Mouse (Mus musculus) gastrocnemius, adult 8-10 months (tissue): ENCODE measurements around the gene Tmem156. TPM values are rescaled to one million over a fixed set of nuclear protein-coding genes. Genes with fewer than 3 reads are reported as not detected.

ENCODE experiments used
- DNase-seq, 2 experiments: peaks; one replicate each; pipeline ENCODE4 v3.0.0; 2022; ENCODE audit warnings: low spot score in 2 of 2
- total RNA-seq, 4 experiments: library from RNA; stranded (reverse); gene quantifications; 2 replicates each; pipeline ENCODE4 v1.2.4; 2022

Gene Tmem156
- total RNA-seq, 4 experiments from 2014 or later, result 0.25 TPM; not detected in 3

DNA sequence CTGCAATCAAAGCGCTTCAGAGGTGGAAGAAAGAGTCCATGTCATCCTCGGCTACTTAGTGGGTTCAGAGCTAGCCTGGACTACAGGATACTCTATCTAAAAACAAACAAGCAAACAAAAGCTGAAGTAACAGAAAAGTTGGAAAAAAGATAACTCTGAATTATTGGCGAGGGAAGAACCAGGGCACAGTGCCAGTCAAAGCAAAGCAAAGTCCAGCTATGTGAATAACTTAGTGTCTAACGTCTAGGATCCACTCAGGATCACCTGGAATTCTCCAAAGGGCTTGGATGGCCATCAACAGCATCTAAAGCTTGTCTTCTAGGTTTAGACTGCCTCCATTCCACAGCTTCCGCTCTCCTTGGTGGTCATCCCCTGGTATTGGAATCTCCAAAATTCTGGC is 5.5 kb upstream of the Tmem156 start:
- no peak for DNase-seq

DNA sequence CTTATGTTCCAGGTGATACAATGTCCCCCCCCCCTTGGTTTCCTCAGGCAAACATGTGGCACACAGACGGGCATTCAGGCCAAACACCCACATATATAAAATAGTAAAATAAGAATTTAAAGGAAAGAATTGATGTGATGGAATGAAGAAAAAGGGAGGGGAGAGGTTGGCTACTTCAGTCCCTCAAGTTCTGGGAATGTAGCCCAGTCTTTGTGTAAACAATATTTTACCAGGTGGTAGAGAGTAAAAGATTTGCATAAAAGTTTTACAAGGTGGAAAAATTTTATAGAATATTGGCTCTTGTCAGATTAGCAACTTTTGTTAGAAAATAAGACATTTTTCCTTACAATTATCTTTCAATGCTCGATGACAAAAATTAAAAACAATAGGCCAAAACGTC is 4.9 kb upstream of the Tmem156 start:
- DNase-seq, result no peak

DNA sequence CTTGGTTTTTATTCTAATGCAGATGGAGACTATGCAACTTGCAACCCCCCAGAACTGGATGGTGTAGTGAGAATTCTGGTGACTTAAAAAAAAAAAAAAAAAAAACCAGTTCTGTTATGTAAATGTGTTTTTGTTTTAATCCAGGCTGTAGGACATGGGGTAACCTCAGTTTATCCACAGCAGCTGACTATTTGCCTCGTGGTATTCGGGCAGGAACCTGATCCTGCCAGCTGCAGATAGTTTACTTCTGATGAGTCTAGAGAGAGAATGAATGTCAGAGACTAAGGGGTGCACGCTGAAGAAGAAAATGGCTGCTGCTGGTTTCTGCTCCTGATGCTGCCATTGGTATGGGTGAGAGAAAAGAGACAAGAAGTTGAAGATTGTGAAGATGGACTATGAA is 4.2 kb upstream of the Tmem156 start:
- no peak for DNase-seq

DNA sequence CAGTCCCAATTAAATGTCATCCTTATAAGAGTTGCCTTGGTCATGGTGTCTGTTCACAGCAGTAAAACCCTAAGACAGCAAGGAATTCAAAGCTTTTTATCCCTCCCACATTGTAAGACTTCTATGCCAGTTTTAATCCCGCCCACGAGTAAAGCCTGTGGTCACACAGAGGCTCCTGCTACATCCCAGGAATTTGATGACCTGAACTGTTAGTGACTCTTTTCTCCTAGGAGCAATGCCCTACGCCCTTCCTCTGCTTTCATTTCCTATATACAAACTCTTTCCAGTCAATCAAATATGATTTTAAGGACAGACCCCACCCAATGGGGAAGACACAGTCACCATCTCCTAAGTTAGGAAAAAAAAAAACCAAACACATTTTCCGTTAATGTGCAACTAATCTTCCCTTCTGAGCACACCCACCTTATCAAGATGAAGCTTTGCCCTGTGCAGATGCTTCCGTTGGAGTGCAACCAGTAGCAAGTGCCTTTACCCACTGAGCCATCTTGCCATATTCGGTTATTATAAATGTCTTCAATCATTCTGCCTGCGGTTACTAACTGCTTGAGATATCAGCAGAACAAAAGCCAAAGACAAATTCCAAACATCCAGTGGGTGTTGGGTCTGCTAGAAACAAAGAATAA is 3.1 kb upstream of the Tmem156 start:
- DNase-seq, result no peak

DNA sequence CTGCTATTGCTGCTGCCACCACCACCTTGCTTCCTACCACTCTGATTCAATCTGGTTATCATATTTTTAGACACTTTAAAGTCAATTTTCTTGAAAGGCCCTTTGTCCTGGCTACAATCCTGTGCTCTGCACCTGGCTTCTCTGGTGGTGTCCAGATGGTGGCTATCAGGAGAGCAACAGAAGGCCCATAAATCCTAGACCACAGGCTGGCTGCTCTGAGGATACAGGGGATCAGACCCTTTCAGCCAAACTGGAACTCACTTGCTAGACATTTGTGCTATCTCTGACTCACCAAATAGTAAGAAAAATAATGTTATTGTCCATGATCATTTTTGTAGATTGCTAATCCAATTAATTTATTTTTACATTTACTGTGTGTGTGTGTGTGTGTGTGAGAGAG is 1.8 kb upstream of the Tmem156 start:
- DNase-seq, result no peak

DNA sequence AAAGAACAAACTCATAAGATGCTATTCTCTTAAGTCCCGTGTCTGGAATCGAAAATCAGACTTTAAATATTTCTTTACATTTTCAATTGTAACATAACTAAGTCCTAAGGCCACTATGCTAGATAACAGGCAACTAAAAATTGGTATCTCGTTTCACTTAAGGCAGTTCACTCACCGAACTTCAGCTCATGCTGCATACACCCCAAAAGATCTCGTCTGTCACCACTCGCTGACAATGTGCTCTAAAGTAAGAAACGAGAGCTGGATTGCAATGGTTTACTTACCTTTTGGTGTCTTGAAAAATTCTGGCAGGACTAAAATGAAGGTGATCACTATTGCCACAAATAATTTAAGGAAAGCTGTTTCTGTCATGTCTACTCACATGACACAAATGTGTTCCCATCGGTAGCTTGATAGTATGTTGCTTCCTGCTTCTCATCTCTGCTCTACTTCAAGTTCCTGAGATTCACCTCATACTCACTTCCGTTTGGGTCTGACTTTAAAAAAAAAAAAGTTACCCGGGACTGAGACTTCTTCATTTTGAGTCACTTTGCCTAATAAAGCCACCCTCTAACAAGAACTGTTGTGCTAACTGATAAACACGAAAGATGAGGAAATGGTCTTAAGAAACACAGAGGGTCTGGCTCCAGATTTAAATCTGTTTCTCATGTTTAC is 611 bp downstream of the Tmem156 start:
- DNase-seq, result no peak

DNA sequence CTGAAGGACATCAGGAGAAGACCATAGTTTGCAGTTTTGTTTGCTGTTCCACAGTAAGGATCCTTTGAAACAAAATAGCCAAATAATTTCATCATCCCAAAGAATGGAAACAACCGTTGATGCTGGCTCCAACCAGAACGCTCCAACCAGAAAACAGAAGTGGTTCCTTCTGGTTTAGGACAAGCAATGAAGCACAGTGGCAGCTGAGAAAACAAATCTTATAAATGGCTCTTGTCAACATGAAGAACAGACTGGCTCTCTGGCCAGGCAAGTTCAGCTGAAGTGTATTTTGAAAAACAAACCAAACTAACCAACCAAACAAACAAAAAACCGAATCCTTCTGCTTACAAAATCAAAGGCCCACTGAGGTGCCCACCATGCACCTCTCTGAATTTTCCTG is 2.2 kb downstream of the Tmem156 start:
- DNase-seq, result no peak

DNA sequence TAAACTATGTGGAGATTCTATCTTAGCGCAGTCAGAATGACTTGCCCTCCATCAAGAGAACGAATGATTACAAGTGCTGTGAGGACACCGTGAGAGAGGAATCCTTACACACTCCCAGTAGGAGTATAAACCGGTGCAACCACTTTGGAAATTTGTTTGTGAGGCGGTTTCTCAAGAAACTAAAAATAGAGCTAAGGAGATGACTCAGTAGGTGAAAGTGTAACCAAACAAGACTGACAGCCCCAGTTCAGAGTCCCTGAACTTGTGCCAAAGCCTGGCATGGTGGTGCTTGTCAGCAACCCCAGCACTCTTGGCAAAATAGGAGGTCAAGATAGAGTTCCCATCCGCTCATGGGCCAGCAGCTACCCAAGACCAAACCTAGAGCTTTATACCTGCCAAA is 5.4 kb downstream of the Tmem156 start:
- DNase-seq, result peak; percentile 63 to 87

DNA sequence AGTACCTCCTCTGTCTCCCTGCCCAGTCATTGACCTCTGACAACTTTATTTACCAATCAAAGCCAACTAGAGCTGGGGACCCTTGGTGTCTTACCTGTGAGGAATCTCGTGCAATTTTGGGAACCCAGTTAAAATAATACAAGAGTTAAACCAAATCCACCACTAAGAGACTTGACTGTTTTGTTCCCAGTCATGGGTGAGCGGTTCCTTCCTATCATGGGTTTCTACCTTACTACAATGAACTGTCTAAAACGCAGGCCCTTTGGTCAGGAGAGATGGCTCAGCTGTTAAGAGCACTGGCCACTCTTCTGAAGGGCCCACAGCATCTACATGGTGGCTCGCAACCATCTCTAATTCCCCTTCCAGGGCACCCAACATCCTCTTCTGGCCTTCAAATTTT is 10.1 kb downstream of the Tmem156 start:
- DNase-seq, result no peak

DNA sequence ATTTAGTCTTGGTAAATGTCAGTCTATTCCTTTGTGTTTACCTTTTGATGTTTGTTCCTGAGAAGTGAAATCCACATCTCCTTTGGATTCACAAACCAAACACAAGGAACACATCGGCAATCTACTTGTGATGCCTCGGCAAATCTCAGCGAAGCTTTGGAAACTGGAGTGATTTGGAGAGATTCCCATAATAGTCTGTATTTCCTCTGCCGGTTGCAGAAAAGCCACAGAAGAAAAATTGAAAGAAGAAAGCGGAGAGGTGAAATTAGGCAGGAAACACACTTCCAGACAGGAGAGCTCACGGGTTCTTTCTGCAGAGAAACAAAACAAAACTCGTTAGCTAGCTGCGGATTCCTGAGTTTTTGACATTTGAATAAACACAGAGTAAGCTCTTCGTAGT is 12.1 kb downstream of the Tmem156 start:
- DNase-seq, result no peak

DNA sequence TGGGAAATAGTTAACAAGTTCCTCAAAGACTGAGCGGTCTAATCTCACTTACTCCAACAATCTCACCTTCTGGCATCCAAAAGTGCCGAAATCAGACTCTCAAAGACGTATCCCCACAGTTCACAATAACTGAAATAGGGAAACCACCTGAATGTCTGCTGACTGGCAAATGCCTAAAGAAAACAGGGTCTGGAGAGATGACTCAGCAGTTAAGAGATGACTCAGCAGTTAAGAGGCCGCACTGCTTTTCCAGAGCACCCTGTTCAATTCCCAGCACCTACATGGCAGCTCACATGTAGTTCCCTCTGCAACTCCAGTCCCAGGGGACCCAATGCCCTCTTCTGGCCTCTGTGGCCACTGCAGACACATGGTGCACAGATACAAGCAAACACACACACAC is 13.9 kb downstream of the Tmem156 start:
- DNase-seq, result no peak

DNA sequence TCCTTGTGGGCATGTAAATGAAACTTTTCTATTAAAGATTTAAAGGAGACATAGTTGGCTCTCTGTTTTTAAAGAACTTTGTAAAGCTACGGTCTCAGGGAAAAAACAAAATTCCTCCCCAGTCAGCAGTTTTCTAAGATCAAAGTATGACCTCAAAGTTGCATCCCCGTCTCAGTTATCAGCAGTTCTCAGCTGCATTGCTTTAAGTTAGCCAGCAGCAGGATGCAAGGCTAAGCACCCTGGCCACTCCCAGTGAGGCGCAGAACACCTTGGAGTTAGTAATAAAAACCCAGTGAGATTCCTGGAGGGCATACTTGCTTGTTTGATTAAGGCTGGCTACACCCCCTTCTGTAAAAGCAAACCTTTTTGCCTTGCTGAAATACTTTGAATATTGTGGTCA is 15.2 kb downstream of the Tmem156 start:
- DNase-seq, result no peak

DNA sequence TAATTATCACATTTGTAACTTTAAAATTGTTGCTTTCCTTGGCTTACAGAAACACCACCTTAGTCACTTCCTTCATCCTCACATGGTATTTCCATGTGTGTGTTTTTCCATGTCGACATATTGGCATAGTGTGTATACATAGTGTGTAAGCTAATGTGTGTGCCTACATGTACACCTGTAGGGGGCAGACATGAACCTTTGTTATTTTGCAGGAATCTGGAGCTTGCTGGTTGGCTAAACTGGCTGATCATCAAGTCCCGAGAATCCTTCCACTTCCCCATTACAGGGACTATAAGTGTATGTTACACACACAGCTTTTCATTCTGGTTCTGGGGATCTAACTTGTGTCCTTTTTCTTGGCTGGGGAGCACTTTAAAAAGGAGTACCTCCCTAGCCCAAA is 15.8 kb downstream of the Tmem156 start:
- no peak for DNase-seq

DNA sequence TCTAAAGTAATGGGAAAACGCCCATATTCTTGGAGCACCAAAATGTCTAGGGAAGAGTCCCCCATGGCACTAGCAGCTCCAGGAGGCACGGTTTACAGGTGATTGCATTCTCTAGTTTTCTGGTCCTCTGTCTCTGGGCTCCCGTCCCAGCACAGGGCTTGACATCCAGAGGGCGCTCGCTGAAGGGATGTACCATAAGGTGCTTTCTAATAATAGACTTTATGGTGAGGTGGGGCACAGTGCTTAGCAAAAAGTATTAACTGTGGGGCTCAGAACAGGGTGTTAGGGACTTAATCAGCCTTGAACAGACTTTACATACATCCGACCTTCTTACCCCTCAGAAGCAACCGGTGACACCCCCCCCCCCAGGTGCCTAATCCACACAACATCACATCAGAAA is 17.2 kb downstream of the Tmem156 start:
- peak in 1 of 2 experiments; percentile 12 for DNase-seq

DNA sequence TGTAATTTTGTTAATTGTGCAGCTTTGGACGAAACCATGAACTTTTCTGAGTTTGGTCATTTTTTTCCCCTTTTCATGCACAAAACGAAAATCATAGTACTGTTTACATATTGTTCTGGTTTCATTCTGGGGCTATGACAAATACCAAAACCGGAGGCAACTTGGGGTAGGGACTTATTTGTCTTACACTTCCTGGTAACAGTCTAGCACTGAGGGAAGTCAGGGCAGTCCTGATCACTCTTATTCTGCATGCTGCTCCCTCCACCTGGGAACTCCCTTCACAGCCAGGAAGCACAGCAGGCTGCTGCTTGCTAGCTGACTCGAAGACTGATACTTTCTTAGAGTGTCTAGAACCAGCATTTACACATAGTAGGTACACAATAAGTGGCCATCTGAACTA is 18.7 kb downstream of the Tmem156 start:
- no peak for DNase-seq

DNA sequence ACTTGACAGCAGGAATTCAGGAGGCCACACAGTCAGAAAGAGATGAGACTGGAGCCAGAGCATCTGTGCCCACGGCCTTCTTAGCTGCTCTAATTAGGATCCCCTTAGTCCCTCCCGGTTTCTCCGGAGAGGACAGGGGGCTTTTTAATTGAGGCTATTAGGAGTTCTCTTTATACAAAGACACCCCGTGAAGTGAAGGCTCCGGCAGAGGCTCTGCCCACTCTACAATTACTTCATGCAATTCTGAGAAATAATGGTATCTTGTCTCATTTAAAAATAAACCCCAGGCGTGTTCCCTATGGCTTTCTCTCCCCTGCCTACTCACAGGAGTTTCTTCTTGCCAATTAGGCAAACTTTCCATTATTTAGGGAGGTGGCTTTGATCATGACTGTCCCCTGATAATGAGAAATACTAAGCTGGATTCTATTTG is 20.2 kb downstream of the Tmem156 start:
- no peak for DNase-seq

DNA sequence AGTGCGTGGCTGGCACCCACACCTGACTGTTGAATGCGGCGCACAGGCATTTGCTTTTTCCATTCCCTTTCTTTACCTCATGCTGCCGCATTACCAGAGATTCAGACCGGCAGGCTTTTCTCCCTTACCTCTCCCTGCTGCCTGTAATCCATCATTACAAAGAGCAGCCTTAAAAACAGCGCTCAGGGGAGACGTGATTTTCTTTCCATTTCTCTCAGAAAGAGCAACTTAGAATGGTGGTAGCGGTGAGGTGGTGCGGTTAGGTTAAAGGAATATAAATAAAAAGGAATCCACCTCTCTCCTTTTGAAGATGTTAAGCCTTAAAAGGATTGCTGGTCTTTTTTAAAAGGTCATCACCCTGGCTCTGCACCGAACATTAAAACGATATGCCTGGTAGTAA is 22.1 kb downstream of the Tmem156 start:
- DNase-seq, result no peak

DNA sequence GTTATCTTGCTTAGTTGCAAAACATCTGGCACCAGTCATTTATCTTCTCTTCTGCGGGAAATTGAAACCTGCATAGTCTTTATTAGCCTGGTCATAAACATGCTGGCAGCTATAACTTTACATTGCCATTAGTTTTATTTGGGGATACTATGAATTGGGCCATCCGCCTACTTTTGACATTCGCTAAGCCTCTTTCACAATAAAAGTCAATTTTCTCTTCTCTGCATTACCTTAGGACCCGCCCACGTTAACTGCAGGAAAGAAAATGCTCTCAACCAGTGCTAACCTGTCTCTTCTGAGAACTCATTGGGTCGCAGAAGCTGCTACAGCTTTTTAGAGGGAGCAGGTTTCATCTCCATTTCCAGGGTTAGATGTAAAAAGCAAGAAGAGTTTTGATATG is 23.8 kb downstream of the Tmem156 start:
- no peak for DNase-seq

DNA sequence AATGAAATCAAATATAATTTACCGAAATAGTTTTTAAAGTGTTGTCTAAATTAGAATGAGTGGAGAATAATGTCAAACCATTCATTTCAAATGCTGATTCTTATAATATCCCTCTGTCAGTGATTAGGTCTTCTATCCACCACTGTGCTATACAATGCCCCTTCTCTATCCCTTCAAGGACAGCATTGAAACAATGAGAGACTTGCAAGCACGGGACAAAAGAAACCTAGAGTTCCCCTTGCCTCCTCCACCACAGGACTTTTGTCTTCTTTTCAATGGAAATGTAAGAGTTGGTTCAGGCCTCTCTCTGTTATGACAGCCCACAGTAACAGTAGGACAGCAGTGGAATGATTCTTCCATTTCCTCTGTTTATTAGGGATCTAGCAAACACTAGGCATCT is 28.7 kb downstream of the Tmem156 start:
- no peak for DNase-seq

DNA sequence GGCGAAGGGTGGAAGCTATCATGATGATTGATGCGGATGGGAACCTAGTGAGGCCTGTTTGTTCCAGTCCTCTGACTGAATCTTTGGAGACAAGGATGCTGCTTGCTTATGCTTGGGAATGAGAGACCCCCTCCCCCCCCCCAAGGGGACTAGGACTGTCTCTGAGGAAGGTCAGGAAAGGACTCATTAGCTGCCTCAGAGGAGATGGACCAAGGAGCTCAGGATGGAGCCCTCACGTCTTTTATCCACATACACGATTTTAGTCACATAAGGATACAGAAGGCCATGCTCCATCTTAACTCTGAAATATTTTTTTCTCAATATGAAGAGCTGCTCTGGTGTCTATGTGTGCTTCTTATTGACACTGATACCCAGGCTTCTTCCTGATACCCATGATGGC is 29.7 kb downstream of the Tmem156 start:
- no peak for DNase-seq

DNA sequence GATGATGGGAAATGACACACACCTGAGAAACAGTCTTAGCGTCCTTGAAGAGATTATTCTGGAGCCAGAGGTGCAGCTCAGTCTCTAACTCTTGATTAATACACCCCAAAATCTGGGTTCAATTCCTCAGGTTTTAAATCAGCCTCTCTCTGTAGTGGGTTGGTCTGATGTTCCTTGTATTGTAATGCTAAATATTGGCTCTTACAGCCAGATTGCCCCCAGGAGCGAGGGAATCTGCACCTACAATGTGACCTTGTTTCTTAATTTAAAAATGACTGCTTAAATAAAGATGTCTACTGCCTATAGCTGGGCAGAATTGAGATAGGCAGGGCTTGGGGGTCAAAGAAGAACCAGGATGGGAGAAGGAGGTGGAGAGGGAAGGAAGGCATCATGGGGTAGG is 32.1 kb downstream of the Tmem156 start:
- no peak for DNase-seq

DNA sequence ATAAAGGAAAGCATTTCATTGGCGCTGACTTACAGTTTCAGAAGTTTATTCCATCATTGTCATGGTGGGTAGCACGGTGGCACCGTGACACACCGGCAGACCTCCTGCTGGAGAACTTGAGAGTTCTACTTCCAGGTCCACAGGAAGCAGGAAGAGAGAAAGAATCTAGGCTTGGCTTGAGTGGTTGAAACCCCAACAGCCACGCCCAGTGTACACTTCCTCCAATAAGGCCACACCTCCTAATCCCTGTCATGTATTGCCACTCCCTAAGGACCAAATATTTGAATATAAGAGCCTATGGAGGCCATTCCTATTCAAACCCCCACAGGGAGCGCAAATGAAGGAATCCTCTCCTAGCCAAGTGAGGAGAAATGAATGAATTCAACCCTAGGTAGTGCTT is 34.3 kb downstream of the Tmem156 start:
- DNase-seq, result no peak

DNA sequence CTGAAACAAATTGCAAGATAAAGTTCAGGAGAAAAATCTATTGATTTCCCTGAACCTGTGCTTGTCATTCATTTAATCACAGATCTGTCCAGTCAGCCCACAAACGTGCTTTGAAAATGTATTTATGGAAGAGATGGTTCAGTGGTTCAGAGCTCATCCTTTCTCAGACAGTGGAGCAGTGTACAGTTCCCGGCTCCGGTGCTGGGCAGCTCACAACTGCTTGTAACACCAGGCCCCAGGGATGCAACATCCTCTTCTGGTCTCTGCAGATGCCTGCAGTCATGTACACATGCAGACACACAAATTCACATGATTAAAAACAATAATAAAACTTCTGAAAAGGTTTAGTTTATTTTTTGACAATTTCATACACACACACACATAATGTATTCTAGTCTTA is 40.4 kb downstream of the Tmem156 start:
- no peak for DNase-seq

DNA sequence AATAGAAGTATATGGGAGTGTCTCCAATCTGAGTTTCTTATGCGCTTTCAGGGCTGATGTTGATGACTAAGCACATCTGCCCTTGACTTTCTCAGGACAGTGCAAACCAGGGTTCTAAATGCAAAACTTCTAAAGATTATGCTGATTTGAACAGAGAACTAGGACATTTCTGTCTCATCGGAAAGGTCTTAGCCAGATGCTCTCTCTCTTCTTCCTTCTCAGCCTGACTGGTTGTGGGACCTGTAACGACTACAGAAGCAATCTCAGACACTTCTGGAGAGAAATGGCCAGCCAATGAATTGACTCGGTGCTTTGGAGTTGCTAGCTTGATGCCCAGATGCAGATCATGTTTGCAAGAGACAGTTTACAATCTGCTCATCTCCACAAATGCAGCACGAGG is 42.1 kb downstream of the Tmem156 start:
- no peak for DNase-seq
